Mouse (Mus musculus): ENCODE measurements around the gene Ranbp6. TPM values are rescaled to one million over a fixed set of nuclear protein-coding genes. Genes with fewer than 3 reads are reported as not detected.

Gene Ranbp6
- polyA plus RNA-seq (2012) = 1.5 and 2.4 TPM in 2 replicates

GRCm38 (mm10) chr19:29812581-29813460 lies at the start of gene Ranbp6:
Ranbp6 (minus strand) TSS chr19:29812974.

GRCm38 (mm10) chr19:29805917-29806785 lies 6.6 kb downstream of the Ranbp6 start, which contains the start of gene 9930021J03Rik:
9930021J03Rik (minus strand) TSS chr19:29805989.

Other genes with a start within 250 kb of the Ranbp6 start
- gene Ermp1, start 164.6 kb downstream of the Ranbp6 start, polyA plus RNA-seq (2012) = 17.4 and 20.9 TPM in 2 replicates
- gene Mlana, start 115.2 kb downstream of the Ranbp6 start, polyA plus RNA-seq (2012) = not detected in 2 replicates
- 2.0 and 2.7 TPM in 2 replicates for gene 9930021J03Rik, start 7.0 kb downstream of the Ranbp6 start, polyA plus RNA-seq (2012)
- gene Il33, start 112.1 kb upstream of the Ranbp6 start, polyA plus RNA-seq (2012) = 0.03 TPM in 1 of 2 replicates, not detected in the other
- gene Trpd52l3, start 190.8 kb upstream of the Ranbp6 start, polyA plus RNA-seq (2012) = not detected in 2 replicates
- 13.1 and 17.3 TPM in 2 replicates for gene Uhrf2, start 217.5 kb upstream of the Ranbp6 start, polyA plus RNA-seq (2012)